Mouse (Mus musculus): ENCODE results near the gene Hoxd9. TPM values are rescaled to one million over a fixed set of nuclear protein-coding genes. Genes with fewer than 3 reads are reported as not detected.

Gene Hoxd9
- total and polyA plus RNA-seq, 3 experiments: not detected

DNA sequence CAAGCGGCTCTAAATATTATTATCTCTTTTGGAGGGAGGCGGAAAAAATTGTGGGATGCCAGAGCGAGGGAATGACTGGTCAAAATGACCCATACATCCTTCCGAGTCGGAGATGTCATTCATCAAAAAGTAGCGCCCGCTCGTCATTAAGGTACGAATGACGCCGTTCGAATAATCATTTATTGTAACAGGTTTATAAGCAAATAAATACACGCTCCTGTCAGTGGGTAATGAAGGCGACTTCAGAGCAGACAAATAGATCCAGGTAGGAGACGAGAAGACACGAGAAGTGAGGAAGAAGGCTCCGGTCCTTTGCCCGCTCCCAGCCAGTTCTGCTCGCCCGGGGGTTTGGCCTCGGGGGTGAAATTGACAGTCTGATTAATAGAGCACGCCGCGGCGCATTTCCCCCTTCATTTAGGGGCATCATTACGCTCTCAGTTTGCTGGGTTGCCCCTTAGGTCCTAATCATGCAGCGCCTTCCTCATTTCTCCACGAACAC lies 38.0 kb upstream of the Hoxd9 start, which contains the start of gene Evx2:
TSS of gene Evx2 (minus strand) at position 51 of the 499 bp plus-strand sequence.
- no peak for DNase-seq (ENCODE audit: low read depth, low spot score)
- Histone ChIP-seq H3K36me3 (ENCODE audit: control insufficient read depth in 1 of 2, insufficient read depth in 2 of 2, low read length in 2 of 2) (no peaks in the 10 kb centered on the region), H3K27me3 (ENCODE audit: control insufficient read depth in 1 of 2, insufficient read depth in 2 of 2, low read length in 2 of 2) (no peaks in the 10 kb centered on the region), H3K9me3 (replicated peaks; ENCODE audit: insufficient read depth, low read length) (no peaks in the 10 kb centered on the region), H3K4me3 (ENCODE audit: control insufficient read depth in 1 of 2, insufficient read depth in 1 of 2, low read depth in 2 of 2, low read length in 2 of 2) (no peak within 1 kb of the TSS), H3K79me2 (ENCODE audit: control insufficient read depth, insufficient read depth, low read length, poor library complexity) (no peaks in the 10 kb centered on the region), H3K4me1 (ENCODE audit: control insufficient read depth in 1 of 2, insufficient read depth in 2 of 2, low read length in 2 of 2) (no peaks in the 10 kb centered on the region), H3K27ac (ENCODE audit: control insufficient read depth, low read depth, low read length) (no peak within 1 kb of the TSS), H3K9ac (ENCODE audit: control insufficient read depth, low read depth, low read length, poor library complexity, severe bottlenecking) (no peak within 1 kb of the TSS)
- TF ChIP-seq MXI1 (IDR thresholded peaks at IDR 0.05; ENCODE audit: low read depth, low read length) (no peak), MAFK (IDR thresholded peaks at IDR 0.05; ENCODE audit: borderline replicate concordance, low read depth, low read length) (no peak), CHD2 (IDR thresholded peaks at IDR 0.05; ENCODE audit: low read length) (no peak), ZC3H11A (IDR thresholded peaks at IDR 0.05; ENCODE audit: low read depth, low read length) (no peak), ZKSCAN1 (IDR thresholded peaks at IDR 0.05; ENCODE audit: low read depth, low read length) (no peak), ZNF384 (IDR thresholded peaks at IDR 0.05; ENCODE audit: low read depth, low read length) (no peak), TBP (IDR thresholded peaks at IDR 0.05; ENCODE audit: low read depth, low read length) (no peak), SIN3A (IDR thresholded peaks at IDR 0.05; ENCODE audit: low read length) (no peak), ZMIZ1 (IDR thresholded peaks at IDR 0.05; ENCODE audit: low read depth, low read length) (no peak), HCFC1 (IDR thresholded peaks at IDR 0.05; ENCODE audit: low read depth, low read length) (no peak), POLR2AphosphoS5 (IDR thresholded peaks at IDR 0.05; ENCODE audit: borderline replicate concordance, low read depth, low read length) (no peak), ELF1 (IDR thresholded peaks at IDR 0.05; ENCODE audit: low read depth, low read length) (no peak), CTCF (IDR thresholded peaks at IDR 0.05 in 2 of 3, conservative IDR thresholded peaks at IDR 0.05 in 1 of 3; ENCODE audit: control insufficient read depth in 1 of 3, insufficient read depth in 1 of 3, low read depth in 2 of 3, low read length in 3 of 3, poor library complexity in 1 of 3, severe bottlenecking in 1 of 3) (no peak), GABPA (IDR thresholded peaks at IDR 0.05; ENCODE audit: low read depth, low read length) (no peak), JUND (IDR thresholded peaks at IDR 0.05; ENCODE audit: low read depth, low read length) (no peak), RCOR1 (IDR thresholded peaks at IDR 0.05; ENCODE audit: low read depth, low read length) (no peak), GATA1 (IDR thresholded peaks at IDR 0.05; ENCODE audit: low read depth, low read length) (no peak)

GRCm38 (mm10) chr2:74660421-74661375 lies 36.8 kb upstream of the Hoxd9 start:
- Histone ChIP-seq H3K27me3 (ENCODE audit: control insufficient read depth in 1 of 2, insufficient read depth in 2 of 2, low read length in 2 of 2) (no peaks in the 10 kb centered on the region), H3K27ac (ENCODE audit: control insufficient read depth, low read depth, low read length) (no peak overlapping the region), H3K79me2 (ENCODE audit: control insufficient read depth, insufficient read depth, low read length, poor library complexity) (no peaks in the 10 kb centered on the region), H3K4me1 (ENCODE audit: control insufficient read depth in 1 of 2, insufficient read depth in 2 of 2, low read length in 2 of 2) (no peaks in the 10 kb centered on the region), H3K36me3 (ENCODE audit: control insufficient read depth in 1 of 2, insufficient read depth in 2 of 2, low read length in 2 of 2) (no peaks in the 10 kb centered on the region), H3K4me3 (ENCODE audit: control insufficient read depth in 1 of 2, insufficient read depth in 1 of 2, low read depth in 2 of 2, low read length in 2 of 2) (no peak overlapping the region), H3K9ac (ENCODE audit: control insufficient read depth, low read depth, low read length, poor library complexity, severe bottlenecking) (no peak overlapping the region), H3K9me3 (replicated peaks; ENCODE audit: insufficient read depth, low read length) (no peaks in the 10 kb centered on the region)
- no peak for DNase-seq (ENCODE audit: low read depth, low spot score)
- TF ChIP-seq SIN3A (IDR thresholded peaks at IDR 0.05; ENCODE audit: low read length) (no peak), NRF1 (IDR thresholded peaks at IDR 0.05; ENCODE audit: insufficient read depth, low read depth, low read length, poor library complexity, severe bottlenecking) (no peak), GATA1 (IDR thresholded peaks at IDR 0.05; ENCODE audit: low read depth, low read length) (no peak), MXI1 (IDR thresholded peaks at IDR 0.05; ENCODE audit: low read depth, low read length) (no peak), POLR2A (IDR thresholded peaks at IDR 0.05; ENCODE audit: control insufficient read depth in 1 of 2, insufficient read depth in 1 of 2, low read depth in 1 of 2, low read length in 2 of 2, poor library complexity in 1 of 2) (no peak), E2F4 (IDR thresholded peaks at IDR 0.05; ENCODE audit: borderline replicate concordance, low read depth, low read length) (no peak), ELF1 (IDR thresholded peaks at IDR 0.05; ENCODE audit: low read depth, low read length) (no peak), CHD1 (IDR thresholded peaks at IDR 0.05; ENCODE audit: low read depth, low read length) (no peak), MAFK (IDR thresholded peaks at IDR 0.05; ENCODE audit: borderline replicate concordance, low read depth, low read length) (no peak), CTCF (IDR thresholded peaks at IDR 0.05 in 2 of 3, conservative IDR thresholded peaks at IDR 0.05 in 1 of 3; ENCODE audit: control insufficient read depth in 1 of 3, insufficient read depth in 1 of 3, low read depth in 2 of 3, low read length in 3 of 3, poor library complexity in 1 of 3, severe bottlenecking in 1 of 3) (no peak), ZC3H11A (IDR thresholded peaks at IDR 0.05; ENCODE audit: low read depth, low read length) (no peak), ZMIZ1 (IDR thresholded peaks at IDR 0.05; ENCODE audit: low read depth, low read length) (no peak)
